Mouse (Mus musculus): ENCODE measurements at regions not wholly inside any gene's neighbourhood (a gene's known extent, or its start where the extent isn't known, plus 50 kb on each side); places are given as distances from the start of the nearest gene placed in this dataset.

DNA sequence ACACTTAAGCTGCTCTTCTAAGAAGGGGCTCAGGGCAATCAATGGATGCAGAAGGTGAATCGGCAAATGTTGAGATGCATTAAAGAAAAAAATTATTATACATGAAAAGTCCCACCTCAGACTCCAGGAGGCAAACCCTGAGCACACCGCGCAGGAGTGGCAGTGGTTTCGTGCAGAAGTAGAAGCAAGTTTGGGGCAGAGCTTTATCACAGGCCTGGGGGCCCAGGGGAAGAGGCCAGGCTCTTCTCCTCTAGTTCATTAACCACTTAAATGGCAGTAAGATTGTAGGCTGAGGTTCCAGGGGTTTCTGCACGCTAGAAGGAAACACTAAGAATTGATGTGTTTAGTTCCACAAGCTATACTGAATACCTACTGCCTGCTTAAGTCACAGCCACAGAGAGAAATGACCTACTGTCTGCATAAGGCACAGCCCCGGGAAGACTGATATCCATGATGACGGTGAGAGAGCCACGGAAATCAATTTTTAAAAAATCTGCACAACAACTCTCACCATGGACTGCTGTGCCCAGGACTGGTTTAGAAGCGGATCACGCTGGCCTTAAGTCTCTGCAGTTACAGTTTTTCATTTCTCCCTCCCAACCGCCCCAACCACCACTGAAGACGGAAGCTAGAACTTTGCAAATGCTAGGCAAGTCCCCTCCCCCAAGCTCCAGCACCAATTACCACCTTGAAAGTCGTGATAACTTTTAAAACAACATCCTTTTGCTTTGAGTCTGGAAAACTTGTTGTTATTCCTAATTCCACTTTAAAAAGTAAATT lies 132.2 kb upstream of the Lef1 start:
- DNase-seq: peak; percentile 69

DNA sequence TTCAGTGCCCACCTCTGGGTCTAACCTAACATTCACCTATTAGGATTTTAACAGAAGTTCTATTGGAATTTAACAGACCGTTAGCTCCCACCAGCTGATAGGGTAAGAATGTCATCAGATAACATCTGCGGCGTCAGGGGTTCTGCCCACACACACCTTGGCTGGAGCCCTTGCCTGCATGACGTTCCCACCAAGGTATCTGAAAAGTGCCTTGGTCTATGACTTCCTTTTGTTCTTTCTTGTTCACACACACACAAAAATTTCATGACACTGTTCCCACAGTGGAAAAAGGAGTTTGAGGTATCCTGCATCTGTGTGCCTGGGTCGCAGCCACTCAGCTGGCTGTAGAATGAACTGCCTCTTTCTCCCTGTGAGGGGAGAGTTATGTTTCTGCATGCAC lies 134.1 kb upstream of the Lef1 start:
- DNase-seq: peak; percentile 46

DNA sequence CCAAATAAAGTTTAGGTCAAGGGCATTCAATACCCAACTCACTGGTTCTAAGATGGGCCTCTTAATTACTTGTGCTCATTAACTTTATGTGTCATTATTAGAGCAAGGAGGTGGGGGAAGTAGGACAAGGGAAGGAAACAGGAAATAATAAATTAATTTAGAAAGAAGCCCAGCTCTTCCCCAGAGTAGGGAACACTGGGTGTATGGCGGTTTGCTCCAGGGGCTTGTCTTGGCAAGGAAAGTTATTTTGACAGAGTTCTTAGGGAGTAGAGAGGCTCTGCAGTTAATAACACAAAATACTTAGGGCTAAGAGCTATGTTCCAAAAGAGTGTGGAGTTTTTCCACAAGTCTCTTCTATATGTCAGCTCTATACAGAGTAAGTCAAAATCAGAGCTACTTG lies 135.0 kb upstream of the Lef1 start:
- no peak for DNase-seq

DNA sequence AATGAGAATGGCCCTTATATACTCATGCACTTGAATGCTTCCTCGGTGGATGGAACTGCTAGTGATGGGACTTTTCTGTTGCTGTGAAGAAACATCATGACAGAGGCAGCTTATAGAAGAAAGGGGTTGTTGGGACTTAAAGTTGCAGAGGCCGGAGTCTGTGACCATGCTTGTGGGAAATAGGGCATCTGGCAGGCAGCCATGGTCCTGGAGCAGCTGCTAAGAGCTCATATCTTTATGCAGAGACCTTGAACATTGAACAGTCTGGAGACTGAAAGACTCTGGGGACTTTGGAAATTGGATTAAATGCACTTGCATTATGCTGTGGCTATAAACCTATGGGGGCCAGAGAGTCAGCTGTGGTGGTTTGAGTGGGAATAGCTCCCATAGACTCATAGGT lies 138.1 kb upstream of the Lef1 start:
- peak; percentile 81 for DNase-seq

DNA sequence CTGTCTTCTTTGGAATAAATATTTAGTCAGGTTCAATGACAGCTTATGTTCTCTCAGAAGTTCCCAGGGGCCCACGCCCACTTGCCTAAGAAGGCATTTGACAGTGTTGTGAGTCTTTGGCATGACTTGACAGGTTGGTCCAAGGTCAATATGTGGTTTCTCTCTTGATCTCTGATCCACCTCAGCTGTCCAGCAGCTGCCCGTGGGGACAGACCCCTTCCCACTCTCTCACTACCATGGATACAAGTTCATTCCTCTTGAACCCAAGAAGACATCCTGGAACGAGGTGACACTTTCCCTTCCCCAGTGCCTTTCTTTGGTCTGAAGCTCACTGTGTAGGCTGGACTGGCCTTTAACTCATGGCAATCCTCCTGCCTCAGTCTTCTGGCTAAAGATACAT lies 145.0 kb upstream of the Lef1 start:
- peak; percentile 33 for DNase-seq

DNA sequence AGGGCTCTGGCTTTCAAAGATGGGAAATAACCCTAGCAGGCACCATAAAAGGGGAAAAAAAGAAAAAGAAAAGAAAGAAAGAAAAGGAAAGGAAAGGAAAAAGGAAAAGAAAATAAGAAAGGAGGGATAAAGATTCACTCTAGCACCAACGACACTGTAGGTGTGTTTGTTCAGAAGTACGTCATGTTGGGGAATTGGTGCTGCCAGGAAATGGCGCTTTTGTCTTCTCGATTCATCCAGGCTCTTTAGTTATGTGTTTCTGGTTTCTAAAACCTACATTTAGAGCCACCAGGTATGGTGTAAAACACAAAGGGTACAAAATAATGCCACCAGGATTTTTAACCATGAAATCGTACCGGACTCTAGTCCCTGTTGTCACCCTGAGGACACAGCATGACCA lies 146.2 kb upstream of the Lef1 start:
- DNase-seq: no peak

DNA sequence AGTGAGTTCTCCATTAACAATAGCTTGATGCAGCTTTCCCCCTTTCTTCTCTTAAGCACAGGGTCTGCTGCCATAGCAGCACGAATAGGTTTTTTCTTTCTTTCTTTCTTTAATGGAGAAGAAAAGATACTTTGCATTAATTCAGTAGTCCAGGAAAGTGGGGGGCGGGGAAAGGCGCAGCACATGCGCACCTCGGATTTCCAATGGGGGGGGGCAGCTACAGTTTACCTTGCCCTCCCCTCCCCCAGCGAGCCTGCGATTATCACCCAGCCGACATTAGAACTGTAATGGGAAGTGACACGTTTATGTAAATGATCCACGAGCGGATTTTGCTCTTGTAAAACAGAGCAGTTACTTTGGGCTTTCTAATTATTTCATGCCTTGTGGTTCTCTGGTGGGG lies 146.6 kb upstream of the Lef1 start:
- DNase-seq: no peak

DNA sequence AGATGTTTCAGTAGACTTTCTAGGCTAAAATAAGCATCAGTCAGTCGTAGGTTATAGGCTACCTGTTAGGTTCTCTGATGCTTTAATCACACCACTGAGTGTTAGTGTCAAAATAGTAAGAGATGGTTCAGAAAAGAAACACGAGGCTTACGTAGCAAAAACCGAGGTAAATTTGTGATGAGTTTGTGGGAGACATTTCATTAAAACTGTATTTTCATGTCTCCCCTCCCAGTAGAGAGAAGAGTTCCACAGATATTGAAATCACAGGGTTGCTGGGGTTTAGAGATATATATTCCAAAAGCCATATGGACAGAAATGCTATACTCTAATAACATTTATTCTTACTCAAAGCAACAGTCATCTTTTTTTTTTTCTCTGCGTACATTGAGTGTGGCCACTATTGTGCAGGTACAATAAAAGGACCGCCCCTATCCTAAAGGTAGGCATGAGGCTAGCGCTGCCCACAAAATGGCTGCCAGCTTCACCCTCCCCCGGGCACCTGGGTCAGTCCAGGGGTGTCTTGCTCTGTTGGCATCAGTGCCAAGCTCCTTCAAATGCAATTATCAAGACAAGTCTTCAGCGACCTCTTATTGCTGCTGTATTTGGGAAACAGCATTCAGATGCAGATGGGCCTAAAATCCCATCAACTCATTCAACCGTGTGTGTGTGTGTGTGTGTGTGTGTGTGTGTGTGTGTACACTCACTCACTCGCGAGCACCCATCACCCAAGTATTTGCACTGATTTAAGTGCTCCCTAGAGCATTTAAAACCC lies 147.4 kb upstream of the Lef1 start:
- peak; percentile 46 for DNase-seq

DNA sequence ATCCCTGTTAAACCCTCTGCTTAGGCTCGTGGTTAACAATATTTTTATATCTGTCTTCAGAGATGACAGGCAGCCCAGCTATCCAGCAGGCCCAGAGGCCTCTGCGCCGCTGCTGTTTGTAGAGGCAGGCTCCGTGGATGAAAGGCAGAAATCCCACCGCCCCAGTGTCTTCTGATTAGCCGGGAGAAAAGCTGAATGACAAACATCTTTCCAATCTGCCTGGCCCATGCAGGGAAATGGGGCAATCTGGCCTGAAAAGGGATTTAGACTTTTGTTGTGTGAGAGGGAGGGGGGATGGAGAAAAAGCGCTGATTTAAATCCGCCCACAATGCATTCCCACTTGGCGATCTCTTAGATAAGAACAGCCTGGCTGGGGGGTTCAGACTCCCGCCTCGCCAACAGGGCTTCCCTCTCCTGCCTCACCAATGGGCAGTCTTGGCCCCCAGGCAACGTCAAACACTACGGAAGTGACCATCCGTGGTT lies 148.1 kb upstream of the Lef1 start:
- DNase-seq: peak; percentile 71

DNA sequence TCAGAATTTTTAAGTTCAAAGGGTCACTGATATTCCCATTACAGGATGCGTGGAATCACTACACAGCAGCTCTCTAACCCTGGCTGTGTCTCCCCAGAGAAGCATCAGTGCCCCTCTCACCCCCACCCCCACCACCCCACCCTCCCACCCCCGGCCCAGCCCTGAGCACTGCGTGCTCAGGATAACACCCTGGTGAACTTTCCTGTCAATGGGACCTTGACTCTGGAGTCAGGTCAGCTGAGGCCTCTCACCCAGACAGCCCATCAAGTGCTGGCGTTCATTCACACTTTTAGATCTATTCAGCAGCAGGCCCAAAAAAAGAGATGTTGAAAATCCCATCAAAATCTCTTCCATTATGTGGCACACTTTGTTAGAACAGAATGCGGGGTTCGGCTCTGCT lies 148.6 kb upstream of the Lef1 start:
- no peak for DNase-seq

DNA sequence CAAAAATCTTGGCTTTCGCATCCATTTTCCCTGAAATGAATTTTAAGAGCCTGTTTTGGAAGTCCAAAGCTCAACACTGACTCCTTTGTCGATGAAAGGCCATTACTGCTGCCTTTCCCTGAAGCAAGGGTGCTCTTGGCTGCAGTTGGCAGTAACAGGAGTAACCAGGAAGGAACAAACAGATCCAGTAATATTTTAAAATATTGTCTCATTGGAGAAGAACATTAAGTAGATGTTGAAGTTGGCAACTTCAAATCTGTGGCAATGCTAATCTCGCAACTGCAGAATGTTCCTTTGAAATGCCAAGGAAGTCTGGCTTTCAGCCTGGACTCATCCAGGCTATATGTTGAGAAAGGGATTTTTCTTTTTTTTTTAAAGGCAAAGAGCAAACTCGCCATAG lies 154.3 kb upstream of the Lef1 start:
- peak; percentile 92 for DNase-seq

DNA sequence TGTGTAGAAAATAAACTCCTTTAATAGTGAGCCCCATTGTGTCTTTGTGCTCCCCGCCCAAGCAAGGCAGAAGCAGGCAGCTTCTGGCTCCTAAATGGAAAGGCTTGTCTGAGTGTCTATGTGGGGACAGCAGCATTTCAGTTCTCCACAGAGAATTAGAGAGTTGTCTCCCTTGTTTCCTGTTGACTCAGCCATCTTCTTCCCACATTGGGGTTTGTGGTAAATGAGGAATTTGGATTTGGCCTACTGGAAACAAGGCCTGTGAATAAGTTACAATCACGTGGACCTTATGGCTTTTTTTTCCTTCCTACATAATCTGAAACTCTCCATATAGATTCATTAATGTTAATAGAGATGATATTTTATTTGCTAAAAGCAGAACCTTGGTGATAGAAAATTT lies 158.9 kb upstream of the Lef1 start:
- peak; percentile 85 for DNase-seq

DNA sequence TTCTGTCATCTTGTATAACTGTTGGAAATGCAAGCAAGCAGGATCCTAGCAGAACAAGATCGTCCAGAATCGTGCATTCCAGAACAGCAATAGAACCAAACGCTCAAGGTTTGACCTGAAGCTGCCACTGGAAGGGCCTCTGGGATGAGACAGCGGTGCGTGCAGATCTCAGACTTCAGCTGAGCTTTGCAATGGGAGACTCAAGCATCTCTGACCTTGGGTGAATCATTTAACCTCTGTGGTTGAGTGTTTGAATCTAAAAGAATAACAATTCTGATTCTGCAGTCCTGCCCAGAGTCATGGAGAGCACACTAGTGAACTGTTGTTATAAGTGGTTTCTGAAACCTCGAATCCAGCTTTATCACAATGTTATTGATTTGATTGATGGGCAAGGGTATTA lies 159.4 kb upstream of the Lef1 start:
- peak; percentile 30 for DNase-seq

DNA sequence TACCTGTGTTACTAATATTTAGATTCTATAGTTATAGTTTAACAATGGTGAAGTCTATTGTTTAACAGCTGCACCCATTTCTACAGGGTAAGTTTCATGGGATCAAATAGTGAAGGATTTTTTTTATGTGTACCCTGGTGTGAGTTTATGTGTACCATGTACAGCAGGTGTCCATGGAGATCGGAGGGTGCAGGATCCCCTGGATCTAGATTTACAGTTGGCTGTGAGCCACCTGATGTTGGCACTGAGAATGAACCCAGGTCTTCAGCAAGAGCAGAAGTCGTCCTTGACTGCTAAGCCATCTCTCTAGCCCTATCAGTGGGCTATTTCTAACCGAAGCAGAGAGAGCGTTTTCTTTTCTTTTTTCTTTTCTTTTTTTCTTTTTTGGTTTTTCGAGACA lies 162.4 kb upstream of the Lef1 start:
- peak; percentile 60 for DNase-seq

DNA sequence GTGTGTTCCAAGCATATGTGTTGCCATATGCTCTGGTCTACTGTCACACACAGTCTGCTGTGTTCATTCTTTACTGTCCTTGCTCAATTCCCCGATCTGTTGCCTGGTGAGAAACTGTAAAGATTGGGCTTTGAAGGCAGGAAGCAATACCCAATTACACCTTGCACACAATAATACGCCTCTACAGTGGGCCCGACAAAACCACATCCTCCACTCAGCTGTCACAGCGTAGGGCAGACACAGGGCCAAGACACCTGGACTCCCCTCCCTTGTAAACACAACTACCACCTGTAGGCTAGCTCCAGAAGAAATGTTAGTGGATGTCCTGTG lies 163.0 kb upstream of the Lef1 start:
- peak; percentile 85 for DNase-seq

DNA sequence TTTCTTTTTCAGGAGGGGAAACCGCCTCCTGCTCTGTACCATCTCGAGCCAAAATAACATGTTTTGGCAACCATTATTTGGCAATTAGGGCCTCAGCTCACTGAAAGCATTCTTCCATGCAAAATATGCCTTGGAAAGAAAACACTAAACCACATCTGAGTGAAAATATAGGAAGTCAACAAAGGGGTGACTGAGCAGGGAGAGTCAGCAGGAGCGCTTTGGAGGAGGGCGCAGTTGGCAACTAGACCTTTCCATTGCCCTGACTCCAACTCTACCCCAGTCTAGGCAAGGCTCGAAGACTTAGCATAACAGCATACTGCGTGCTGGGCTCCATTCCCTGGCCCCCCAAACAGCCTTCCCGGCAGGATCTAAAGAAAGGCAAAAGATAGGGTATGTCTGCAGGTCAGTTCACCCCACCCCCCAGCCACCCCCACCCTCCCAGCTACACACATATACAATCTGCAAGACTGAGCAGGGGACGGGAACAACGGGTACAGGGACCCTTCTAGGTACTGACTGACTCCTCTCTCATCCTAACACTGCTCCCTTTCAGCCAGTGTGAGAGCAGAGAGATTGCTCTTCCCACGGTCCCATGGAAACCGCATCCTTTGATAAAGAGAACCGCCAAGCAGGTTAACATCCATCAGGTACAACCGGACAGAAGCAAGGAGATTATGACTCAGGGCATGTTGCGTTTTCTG lies 163.5 kb upstream of the Lef1 start:
- peak; percentile 89 for DNase-seq

DNA sequence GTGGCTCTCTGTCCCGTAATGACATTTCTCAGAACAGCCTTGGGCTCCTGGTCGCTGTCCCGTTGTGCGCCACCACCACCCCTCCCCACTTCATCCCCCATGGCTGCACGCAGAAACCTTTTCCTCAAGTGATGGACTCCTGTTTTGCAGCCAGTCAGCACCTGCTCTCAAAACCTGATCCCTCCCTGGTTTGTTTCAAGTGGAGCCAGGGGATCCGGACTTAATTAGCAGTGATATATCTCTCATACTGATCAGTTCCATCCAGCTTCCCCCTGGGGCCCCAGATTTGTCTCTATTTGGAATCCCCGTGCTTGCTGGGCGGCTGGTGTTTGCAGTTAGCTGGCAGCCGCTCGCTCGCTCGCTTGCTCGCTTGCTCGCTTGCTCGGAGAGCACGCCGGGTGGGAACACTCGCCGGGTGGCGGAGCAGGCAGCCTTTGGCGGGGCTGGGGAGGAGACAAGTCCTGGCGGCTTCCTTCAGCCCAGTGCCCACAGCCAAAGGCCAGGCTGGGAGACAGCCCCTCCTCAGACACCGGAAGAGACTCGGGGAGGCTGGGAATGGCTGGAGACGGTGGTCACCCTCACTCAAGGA lies 164.3 kb upstream of the Lef1 start:
- DNase-seq: peak; percentile 91

DNA sequence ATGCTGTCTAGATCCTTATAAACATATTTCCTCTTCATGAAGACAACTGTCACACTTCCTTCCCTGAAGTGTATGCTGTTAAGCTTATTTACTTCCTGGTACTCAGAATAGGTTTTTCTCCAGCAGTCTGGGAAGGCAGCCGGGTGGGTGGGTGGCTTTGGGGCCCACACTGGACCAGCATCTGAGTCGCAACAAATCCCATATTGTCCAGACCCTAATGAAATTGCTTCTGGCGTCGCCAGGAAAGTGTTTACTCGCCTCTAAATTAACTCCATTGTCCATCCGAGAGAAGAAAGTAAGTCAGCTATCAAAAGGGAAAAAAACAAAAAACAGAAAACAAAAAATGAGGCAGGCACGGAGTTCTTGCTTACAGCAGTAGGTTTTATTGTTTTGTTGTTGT lies 164.9 kb upstream of the Lef1 start:
- DNase-seq: peak; percentile 42

DNA sequence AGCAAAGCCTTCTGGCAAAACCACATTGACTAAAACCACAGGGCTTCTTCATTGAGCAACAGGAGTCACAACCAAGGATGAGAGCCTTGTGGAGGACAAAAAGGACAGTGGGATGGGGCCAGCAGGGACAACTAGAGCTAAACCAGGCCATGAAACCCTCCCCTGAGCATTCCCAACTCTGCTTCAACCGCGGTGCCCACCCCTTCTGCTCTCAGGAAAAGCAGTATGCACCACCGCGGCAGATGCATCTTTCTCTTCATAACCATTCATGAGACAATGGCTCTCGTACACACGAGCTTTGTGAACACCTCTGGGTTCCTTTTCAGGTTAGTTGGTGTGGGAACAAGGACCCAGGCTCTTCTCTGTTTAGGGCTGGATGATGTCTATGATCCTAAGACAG lies 166.0 kb upstream of the Lef1 start:
- DNase-seq: peak; percentile 46

DNA sequence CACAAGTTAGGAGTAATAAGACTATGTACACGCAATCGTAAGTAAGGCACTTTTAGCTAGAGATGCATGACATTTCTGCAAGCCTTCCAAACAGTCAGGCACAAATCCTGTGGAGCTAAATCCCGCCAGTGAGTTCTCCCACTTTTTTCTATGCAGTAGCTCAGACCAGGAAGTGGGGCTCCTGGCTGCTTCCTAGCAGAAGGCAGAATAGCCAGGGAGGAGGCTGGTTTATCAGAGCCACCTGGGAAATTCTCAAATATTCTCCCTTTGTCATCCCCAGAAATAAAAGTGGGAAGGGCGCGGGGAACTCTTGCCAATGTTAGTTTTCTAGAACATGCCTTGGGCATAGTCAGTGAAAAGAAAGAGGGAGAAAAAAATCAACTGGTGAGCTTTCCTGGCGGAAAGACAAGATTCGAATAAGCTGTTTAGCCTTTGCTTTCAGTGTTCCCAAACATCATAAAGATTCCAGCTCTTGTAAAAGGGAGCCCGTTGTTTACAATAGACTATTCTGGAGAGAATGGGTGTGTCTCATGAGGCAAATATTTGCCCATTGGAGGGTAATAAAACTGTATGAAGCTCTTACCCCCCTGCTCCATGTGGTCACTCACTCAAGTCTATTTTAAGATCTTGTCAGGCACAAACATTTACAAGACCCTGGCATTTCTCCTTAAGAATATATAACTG lies 167.2 kb upstream of the Lef1 start:
- DNase-seq: peak; percentile 65

DNA sequence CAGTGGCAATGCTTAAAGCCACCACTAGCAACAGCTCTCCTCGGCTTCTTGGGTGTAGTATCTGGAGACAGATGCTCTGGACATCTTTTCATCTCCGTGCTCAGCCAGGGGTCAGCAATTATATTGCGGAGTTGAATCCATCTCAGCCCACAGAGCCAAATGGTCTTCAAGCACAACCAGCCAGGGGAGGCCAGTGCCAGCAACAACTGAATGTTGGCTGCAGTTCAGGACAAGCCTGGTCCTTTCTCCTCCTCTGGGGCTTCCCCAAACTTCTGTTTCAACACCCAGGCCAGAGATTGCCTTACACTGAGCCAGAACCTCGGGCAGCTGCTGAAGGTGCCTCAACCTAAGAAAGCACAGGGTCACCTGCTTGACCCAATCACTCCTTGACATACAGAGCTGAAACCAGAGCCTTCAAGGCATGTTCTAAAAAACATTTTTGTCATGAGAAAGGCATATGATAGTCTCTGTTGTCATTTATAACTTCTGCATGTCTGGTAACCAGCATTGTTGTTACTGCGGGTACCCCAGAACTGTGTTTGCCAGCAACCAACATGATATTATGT lies 169.9 kb upstream of the Lef1 start:
- DNase-seq: peak; percentile 93

DNA sequence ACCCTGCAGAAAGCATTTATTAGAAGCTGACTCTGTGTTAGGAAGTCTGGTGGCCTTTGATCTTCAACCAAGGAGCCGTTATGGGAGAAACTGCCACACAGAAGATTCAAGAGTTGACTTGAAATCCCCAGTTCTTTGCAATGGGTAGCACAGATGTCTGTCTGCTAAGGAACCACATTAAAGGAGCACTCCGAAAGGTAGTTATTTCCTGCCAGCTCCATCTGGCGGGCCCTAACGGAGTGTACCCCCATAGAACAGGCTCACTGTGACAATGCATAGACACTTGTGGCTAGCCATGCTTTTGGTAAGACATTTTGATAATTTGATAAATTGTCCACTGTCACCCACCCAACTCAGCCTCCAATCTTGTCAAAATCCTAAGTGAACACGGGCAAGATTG lies 173.3 kb upstream of the Lef1 start:
- peak; percentile 31 for DNase-seq

DNA sequence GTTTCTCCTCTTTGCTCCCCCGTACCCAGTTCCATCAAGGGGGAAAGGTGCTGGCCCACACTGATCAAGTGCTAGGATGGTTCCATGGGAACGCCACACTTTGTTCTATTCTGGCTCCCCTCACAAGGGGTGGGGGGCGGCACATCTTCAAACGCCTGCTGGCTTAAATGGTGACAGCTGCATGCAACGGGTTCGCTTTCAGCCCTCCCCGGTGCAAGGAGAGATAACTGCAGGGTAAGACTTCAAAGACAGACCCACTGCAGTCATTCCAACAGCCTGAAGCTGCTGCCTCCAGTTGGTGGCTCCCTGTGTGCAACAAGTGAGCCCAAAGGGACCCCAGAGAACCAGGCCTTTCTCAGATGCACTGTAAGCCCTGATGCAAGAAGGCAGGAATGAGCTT lies 173.9 kb upstream of the Lef1 start:
- DNase-seq: peak; percentile 66

Measured in heart, adult 11 months (tissue).